Mouse (Mus musculus) neural tube, embryonic 12.5 days (tissue): Measurements from ENCODE around the gene Sh3rf1. TPM values are rescaled to one million over a fixed set of nuclear protein-coding genes. Genes with fewer than 3 reads are reported as not detected.
"Not testable (repeated sequence)": the region's sequence is repeated elsewhere in the genome, so short reads cannot be mapped to it uniquely, and the experiment has no call there.

ENCODE experiments used
- ATAC-seq: fragments of 200-750 bp; cut with Nextera tagmentation; 2 replicates; pipeline ENCODE4 v1.8.0; 2017; ENCODE audit warnings: low read depth, mild to moderate bottlenecking, moderate TSS enrichment, moderate library complexity; ENCODE audit not compliant: low FRiP score
- H3K27ac ChIP-seq: fragments of 300-500 bp; sonication (generic); 2 replicates; pipeline ENCODE4 v1.5.1; 2016
- H3K27me3 ChIP-seq: fragments of 300-500 bp; sonication (generic); replicated peaks from 2 replicates; pipeline ENCODE4 v1.6.1; 2016; ENCODE audit warnings: mild to moderate bottlenecking
- H3K36me3 ChIP-seq: fragments of 300-500 bp; sonication (generic); 2 replicates; pipeline ENCODE4 v1.6.1; 2016; ENCODE audit warnings: mild to moderate bottlenecking
- H3K4me1 ChIP-seq: fragments of 300-500 bp; sonication (generic); 2 replicates; pipeline ENCODE4 v1.6.1; 2016
- H3K4me2 ChIP-seq: fragments of 300-500 bp; sonication (generic); replicated peaks from 2 replicates; pipeline ENCODE4 v1.6.1; 2016; ENCODE audit warnings: mild to moderate bottlenecking
- H3K4me3 ChIP-seq: fragments of 300-500 bp; sonication (generic); 2 replicates; pipeline ENCODE4 v1.5.1; 2016
- H3K9ac ChIP-seq: fragments of 300-500 bp; sonication (generic); 2 replicates; pipeline ENCODE4 v1.6.1; 2016; ENCODE audit warnings: mild to moderate bottlenecking
- H3K9me3 ChIP-seq: fragments of 300-500 bp; sonication (generic); 2 replicates; pipeline ENCODE4 v1.6.1; 2016; ENCODE audit warnings: mild to moderate bottlenecking
- WGBS: fragments of 180-500 bp; shearing (Covaris S2); methylation state at CpG from one replicate; pipeline ENCODE4 v1.1.7; 2016; 5-methylcytosine and 5-hydroxymethylcytosine counted together
- polyA plus RNA-seq: library from polyadenylated mRNA; unstranded; fragments of >200 nt; fragmentation: Nextera tagmentation; extraction: Ambion mirVana; gene quantifications from 2 replicates; pipeline ENCODE4 v1.2.1, GENCODE M21; 2016

The Sh3rf1 gene
- polyA plus RNA-seq, 1 experiment from 2014 or later = 25.2 TPM

DNA sequence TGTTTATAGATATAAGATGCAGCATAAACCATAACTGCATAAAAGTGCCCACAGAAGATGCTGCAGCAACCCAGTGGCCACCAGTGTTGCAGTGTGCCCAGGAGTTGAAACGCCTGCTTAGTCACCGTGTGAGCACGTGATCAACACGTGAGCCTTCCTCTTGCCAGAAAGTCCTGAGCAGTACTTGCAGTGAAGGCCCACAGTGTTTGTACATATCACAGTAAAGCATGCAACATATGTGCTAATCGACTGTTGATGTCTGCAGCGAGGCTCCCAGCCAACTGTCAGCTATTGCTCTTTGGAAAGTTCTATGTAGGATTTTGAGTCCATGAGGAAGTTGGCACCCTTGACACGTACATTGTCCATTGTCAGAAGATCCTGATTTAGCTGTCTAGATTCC, 174.1 kb downstream of the Sh3rf1 start:
- Histone ChIP-seq H3K4me2 (no peak overlapping the region), H3K4me1 (peaks cover 2% of the 10 kb centered on the region; the same call in 1 of the 2 replicates), H3K27ac (no peak overlapping the region), H3K9me3 (no peaks in the 10 kb centered on the region), H3K4me3 (no peak overlapping the region), H3K9ac (no peak overlapping the region), H3K27me3 (no peaks in the 10 kb centered on the region), H3K36me3 (peaks cover 16% of the 10 kb centered on the region; the same call in 1 of the 2 replicates)
- WGBS = 95% methylated on average over 7 of the region's 7 CpGs
- no peak for ATAC-seq

GRCm38 (mm10) chr8:61402861-61403260, 179.2 kb downstream of the Sh3rf1 start:
- Histone ChIP-seq H3K27me3 (no peaks in the 10 kb centered on the region), H3K9ac (no peak overlapping the region), H3K9me3 (no peaks in the 10 kb centered on the region), H3K4me2 (no peak overlapping the region), H3K4me1 (peaks cover 21% of the 10 kb centered on the region), H3K36me3 (no peaks in the 10 kb centered on the region), H3K27ac (no peak overlapping the region), H3K4me3 (no peak overlapping the region)
- ATAC-seq = no peak
- WGBS = 76% methylated on average over 7 of the region's 7 CpGs

DNA sequence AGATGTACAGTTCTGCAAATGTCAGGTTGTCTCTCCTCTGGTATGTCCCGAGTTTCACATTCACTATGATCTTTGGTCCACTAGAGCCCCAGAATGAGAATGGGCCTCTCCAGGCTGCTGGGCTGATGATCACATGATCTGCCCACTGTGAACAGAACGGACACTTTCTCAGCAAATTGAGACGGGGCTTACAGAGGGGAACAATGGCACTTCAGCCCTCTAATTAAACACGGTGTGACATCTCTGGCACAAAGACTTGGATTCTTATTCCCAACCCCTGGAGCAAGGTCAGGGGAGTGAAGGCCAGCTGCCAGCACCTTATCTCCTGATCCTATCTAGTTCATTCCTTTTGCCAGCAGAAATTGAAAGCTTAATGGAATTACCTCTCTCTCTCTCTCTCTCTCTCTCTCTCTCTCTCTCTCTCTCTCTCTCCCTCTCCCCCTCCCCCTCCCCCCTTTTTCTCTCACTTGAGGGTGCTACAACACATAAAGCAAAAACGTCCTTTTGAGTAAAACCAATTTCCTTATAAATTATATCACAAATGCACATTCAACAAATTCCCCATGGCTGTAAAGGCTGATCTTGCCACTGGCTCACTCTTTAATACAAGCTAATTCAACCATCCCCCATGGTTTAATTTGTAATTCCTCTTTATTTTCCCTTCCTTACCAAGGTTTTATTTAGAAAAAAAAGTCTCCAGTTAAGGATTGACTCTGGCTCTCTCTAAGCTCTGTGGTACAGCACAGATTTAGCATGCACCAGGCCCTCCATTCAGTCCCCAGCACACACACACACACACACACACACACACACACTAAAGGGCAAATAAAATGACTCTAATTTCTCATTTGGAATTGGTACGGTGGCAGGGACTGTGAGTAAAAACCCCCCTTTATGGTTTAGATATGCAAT, 179.8 kb downstream of the Sh3rf1 start:
- no peaks in the 10 kb centered on the region for H3K27me3 ChIP-seq
- H3K36me3 ChIP-seq = no peaks in the 10 kb centered on the region
- no peaks in the 10 kb centered on the region for H3K9me3 ChIP-seq
- peak; percentile 78 for ATAC-seq
- no peak overlapping the region for H3K4me3 ChIP-seq
- no peak overlapping the region for H3K9ac ChIP-seq
- H3K27ac ChIP-seq = peak overlapping the region; percentile 34; the same call in 1 of the 2 replicates
- 11% methylated on average over 6 of the region's 6 CpGs for WGBS
- peaks cover 21% of the 10 kb centered on the region for H3K4me1 ChIP-seq
- H3K4me2 ChIP-seq = no peak overlapping the region

DNA sequence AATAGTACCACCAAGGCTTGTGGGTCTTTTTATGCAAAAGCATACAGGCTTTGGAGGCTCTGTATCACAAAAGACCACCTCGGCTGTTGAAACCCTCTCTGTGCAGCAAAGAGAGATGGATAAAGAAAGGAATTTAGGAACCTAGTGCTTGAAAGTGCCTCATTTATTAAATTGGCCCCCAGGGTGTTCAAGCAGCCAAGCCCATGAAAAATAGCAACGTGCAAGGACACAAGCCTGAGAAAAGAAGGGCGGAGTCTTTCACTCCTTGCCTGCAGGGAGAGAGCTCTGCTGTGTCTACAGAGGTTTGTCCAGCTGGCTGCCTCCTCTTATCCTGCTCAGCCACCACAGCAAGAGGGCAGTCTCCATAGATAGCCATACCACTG, 180.5 kb downstream of the Sh3rf1 start:
- Histone ChIP-seq H3K4me2 (no peak overlapping the region), H3K9me3 (no peaks in the 10 kb centered on the region), H3K4me1 (peaks cover 21% of the 10 kb centered on the region), H3K36me3 (no peaks in the 10 kb centered on the region), H3K27me3 (no peaks in the 10 kb centered on the region), H3K4me3 (no peak overlapping the region), H3K27ac (peak overlapping the region; percentile 34; the same call in 1 of the 2 replicates), H3K9ac (no peak overlapping the region)
- 33% methylated on average over 3 of the region's 3 CpGs for WGBS
- ATAC-seq = peak; percentile 61; the same call in 1 of the 2 replicates

- H3K27me3 ChIP-seq = no peaks in the 10 kb centered on the region
- WGBS = 90% methylated on average over 4 of the region's 4 CpGs
- ATAC-seq = no peak
These were observed 185.4 kb downstream of the Sh3rf1 start for GRCm38 (mm10) chr8:61409081-61409480.

DNA sequence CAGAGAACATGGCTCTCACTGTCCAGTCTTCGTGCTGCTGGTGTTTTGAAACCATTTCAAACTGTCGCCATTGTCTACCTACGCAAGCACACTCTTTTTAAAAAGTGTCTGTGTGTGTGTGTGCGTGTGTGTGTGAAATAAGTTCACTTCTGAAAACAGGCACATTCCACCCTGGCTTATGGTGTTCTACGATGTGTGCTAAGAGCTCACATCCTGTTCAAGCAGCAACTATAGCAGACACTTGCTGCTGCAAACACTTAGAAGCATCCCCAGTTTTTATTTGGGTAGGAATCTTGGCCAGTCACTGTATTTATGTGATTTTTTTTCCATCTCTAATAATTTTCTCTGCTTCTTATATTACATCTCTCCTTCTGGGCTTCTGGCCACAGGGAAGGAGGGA, 186.0 kb downstream of the Sh3rf1 start:
- not testable (repeated sequence) for H3K27ac ChIP-seq, H3K4me3 ChIP-seq, ATAC-seq, H3K9me3 ChIP-seq, H3K27me3 ChIP-seq, H3K36me3 ChIP-seq, H3K4me1 ChIP-seq, H3K9ac ChIP-seq, H3K4me2 ChIP-seq
- WGBS = 95% methylated on average over 5 of the region's 5 CpGs

More at GRCm38 (mm10) chr8:61409081-61409480, 185.4 kb downstream of the Sh3rf1 start:
- no peak overlapping the region for H3K4me3 ChIP-seq
- H3K36me3 ChIP-seq = no peaks in the 10 kb centered on the region
- peaks cover 6% of the 10 kb centered on the region; the same call in 1 of the 2 replicates for H3K4me1 ChIP-seq
- no peak overlapping the region for H3K9ac ChIP-seq
- no peaks in the 10 kb centered on the region for H3K9me3 ChIP-seq
- H3K27ac ChIP-seq = no peak overlapping the region
- no peak overlapping the region for H3K4me2 ChIP-seq

- H3K4me3 ChIP-seq = no peak overlapping the region
- no peak for ATAC-seq
- no peaks in the 10 kb centered on the region for H3K9me3 ChIP-seq
- no peaks in the 10 kb centered on the region for H3K36me3 ChIP-seq
- peaks cover 4% of the 10 kb centered on the region; the same call in 1 of the 2 replicates for H3K4me1 ChIP-seq
- H3K27ac ChIP-seq = no peak overlapping the region
- no peak overlapping the region for H3K4me2 ChIP-seq
- no peak overlapping the region for H3K9ac ChIP-seq
- H3K27me3 ChIP-seq = no peaks in the 10 kb centered on the region
- 82% methylated on average over 3 of the region's 3 CpGs for WGBS
These were observed 195.8 kb downstream of the Sh3rf1 start for GRCm38 (mm10) chr8:61419521-61419920.

- H3K4me1 ChIP-seq = peaks cover 4% of the 10 kb centered on the region; the same call in 1 of the 2 replicates
- ATAC-seq = no peak
- no peak overlapping the region for H3K27ac ChIP-seq
- no peaks in the 10 kb centered on the region for H3K36me3 ChIP-seq
- no peaks in the 10 kb centered on the region for H3K27me3 ChIP-seq
- no peak overlapping the region for H3K9ac ChIP-seq
- H3K4me2 ChIP-seq = no peak overlapping the region
- H3K4me3 ChIP-seq = no peak overlapping the region
- H3K9me3 ChIP-seq = no peaks in the 10 kb centered on the region
- WGBS = 34% methylated on average over 6 of the region's 6 CpGs
These were observed 196.5 kb downstream of the Sh3rf1 start for GRCm38 (mm10) chr8:61420166-61420565.

DNA sequence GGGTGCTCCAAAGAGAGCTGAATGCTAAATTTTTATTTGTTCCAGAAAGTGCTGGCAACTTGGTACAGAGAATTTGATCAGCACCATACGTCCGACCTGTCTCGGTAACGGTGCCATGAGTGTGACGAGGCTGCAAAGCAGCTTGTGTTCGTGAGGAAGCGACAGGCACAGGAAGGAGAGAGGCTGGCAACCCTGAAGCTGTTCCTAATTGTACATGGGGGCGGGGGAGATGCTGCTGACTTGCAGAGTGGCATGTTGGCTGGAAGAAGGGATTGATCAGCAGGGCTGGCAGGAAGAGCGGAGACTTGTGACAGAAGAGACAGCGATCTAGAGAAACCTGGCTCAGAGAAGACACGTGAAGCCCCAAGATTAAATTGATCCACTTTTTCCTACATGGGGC, 197.9 kb downstream of the Sh3rf1 start:
- Histone ChIP-seq H3K9me3 (no peaks in the 10 kb centered on the region), H3K27ac (no peak overlapping the region), H3K4me3 (no peak overlapping the region), H3K4me2 (no peak overlapping the region), H3K27me3 (no peaks in the 10 kb centered on the region), H3K4me1 (peaks cover 4% of the 10 kb centered on the region; the same call in 1 of the 2 replicates), H3K9ac (no peak overlapping the region), H3K36me3 (no peaks in the 10 kb centered on the region)
- ATAC-seq = no peak
- 89% methylated on average over 11 of the region's 11 CpGs for WGBS

DNA sequence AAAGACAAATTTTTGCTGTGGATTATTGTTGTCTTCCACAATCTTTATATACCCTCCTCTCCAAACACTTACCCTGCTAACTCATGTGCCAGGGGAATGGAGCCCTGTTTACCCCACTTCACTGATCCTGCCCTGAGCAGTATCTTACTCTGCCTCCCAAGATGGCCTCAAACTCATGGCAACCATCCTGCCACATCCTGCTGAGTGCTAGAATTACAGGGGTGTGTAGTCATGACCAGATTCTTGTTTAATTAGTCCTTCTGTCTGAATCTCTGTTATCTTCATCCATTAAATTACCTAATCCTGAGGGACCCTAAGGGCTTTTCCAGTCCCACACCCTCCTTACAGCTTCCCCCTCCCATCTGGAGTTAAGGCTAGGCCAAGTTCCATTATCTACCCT, 201.5 kb downstream of the Sh3rf1 start:
- H3K36me3 ChIP-seq = no peaks in the 10 kb centered on the region
- no peaks in the 10 kb centered on the region for H3K27me3 ChIP-seq
- no peak overlapping the region for H3K4me2 ChIP-seq
- ATAC-seq = no peak
- no peak overlapping the region for H3K27ac ChIP-seq
- no peaks in the 10 kb centered on the region for H3K9me3 ChIP-seq
- no peak overlapping the region for H3K9ac ChIP-seq
- H3K4me3 ChIP-seq = no peak overlapping the region
- H3K4me1 ChIP-seq = peaks cover 2% of the 10 kb centered on the region; the same call in 1 of the 2 replicates

DNA sequence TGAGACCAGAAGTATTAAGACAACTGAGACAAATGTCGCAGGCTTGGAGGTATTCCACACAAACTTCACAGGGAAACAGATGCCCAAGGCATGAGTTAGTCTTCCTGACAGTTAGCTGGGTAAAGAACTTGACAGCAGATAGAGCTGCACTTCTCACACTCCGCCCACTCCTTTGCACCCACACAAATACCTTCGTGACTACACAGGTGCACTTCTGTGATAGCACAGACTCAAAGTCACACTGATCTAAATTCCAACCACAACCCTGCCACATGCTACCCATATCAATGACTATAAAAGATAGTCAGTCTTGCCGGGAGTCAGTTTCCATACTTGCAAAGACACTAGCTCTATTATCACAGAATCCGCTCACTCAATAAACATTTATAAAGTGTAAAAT, 202.4 kb downstream of the Sh3rf1 start:
- no peaks in the 10 kb centered on the region for H3K36me3 ChIP-seq
- H3K4me3 ChIP-seq = no peak overlapping the region
- H3K4me1 ChIP-seq = no peaks in the 10 kb centered on the region
- ATAC-seq = no peak
- H3K9ac ChIP-seq = no peak overlapping the region
- H3K4me2 ChIP-seq = no peak overlapping the region
- no peaks in the 10 kb centered on the region for H3K27me3 ChIP-seq
- no peaks in the 10 kb centered on the region for H3K9me3 ChIP-seq
- no peak overlapping the region for H3K27ac ChIP-seq
- 92% methylated on average over 5 of the region's 5 CpGs for WGBS

DNA sequence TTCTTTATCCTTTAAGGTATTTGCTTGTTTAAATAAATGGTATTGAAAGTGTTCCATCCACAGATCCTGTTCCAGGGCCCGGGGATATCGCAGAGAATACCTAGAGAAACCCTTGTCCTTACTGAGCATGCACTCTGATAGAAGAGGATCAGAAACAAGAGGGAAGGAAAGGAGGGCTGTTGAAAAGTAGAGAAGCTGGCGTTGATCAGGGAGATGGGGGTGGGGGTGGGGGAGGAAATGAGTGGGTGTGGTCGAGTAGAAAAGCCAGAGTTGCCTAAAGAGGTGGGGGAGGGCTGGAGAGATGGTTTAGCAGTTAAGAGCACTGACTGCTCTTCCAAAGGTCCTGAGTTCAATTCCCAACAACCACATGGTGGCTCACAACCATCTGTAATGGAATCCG, 203.0 kb downstream of the Sh3rf1 start:
- Histone ChIP-seq H3K4me3 (no peak overlapping the region), H3K27ac (no peak overlapping the region), H3K4me1 (no peaks in the 10 kb centered on the region), H3K36me3 (no peaks in the 10 kb centered on the region), H3K9ac (no peak overlapping the region), H3K9me3 (no peaks in the 10 kb centered on the region), H3K4me2 (no peak overlapping the region), H3K27me3 (no peaks in the 10 kb centered on the region)
- no peak for ATAC-seq
- WGBS = 65% methylated on average over 5 of the region's 5 CpGs
